ENCODE assay signal across 12 mouse cellular contexts in genomic region chr3:52662164-52662908, GRCm38 (mm10).
DNase-seq lines count a peak whose midpoint lies in the region; ATAC-seq and TF ChIP-seq lines count a peak whose summit lies in the region.
"Had no signal": no experiment of that assay in that cellular context is flagged by ENCODE, and none has a peak within 500 bp of the region (broad histone marks: within the 10 kb centered on the region; RNA-seq: fewer than 3 reads in every experiment).

No protein-coding gene starts in this region.

- H3K4me1 ChIP-seq in hindbrain, embryonic 13.5 days (replicated peaks), result peaks cover 11% of the 10 kb centered on the region
- no peaks in the 10 kb centered on the region for H3K4me1 ChIP-seq in hindbrain, embryonic 11.5 days (replicated peaks; ENCODE audit: control insufficient read depth, insufficient read depth, low read length)
- H3K4me1 ChIP-seq in stomach, embryonic 14.5 days (ENCODE audit: control insufficient read depth, insufficient read depth, low read length), result no peaks in the 10 kb centered on the region
- H3K4me1 ChIP-seq in stomach, postnatal 0 days (replicated peaks; ENCODE audit: control insufficient read depth, insufficient read depth), result no peaks in the 10 kb centered on the region
- peaks cover 22% of the 10 kb centered on the region for H3K4me1 ChIP-seq in embryonic facial prominence, embryonic 14.5 days (ENCODE audit: control insufficient read depth, insufficient read depth, low read length)
- no peaks in the 10 kb centered on the region; the same call in 1 of the 2 replicates for H3K4me1 ChIP-seq in thymus, adult 2 months (replicated peaks; ENCODE audit: control insufficient read depth, insufficient read depth, low read length)

- no peak for TF ChIP-seq EP300 in stomach, postnatal 0 days (optimal IDR thresholded peaks at IDR 0.05)

- WGBS in hindbrain, embryonic 13.5 days, result 86% methylated on average over 15 of the region's 15 CpGs
- 92% methylated on average over 15 of the region's 15 CpGs for WGBS in hindbrain, embryonic 11.5 days
- WGBS in stomach, embryonic 14.5 days, result 88% methylated on average over 15 of the region's 15 CpGs
- WGBS in stomach, postnatal 0 days, result 87% methylated on average over 15 of the region's 15 CpGs
- WGBS in embryonic facial prominence, embryonic 14.5 days, result 79% methylated on average over 15 of the region's 15 CpGs
- 97% methylated on average over 15 of the region's 15 CpGs for WGBS in thymus, adult 2 months

- TF ChIP-seq POLR2A in thymus, adult 2 months (IDR thresholded peaks at IDR 0.05; ENCODE audit: control insufficient read depth, extremely low read depth, insufficient read depth, low read length, poor library complexity), result no peak

- peaks cover 24% of the 10 kb centered on the region for H3K27me3 ChIP-seq in hindbrain, embryonic 13.5 days
- H3K27me3 ChIP-seq in hindbrain, embryonic 11.5 days (ENCODE audit: control insufficient read depth, insufficient read depth, low read length), result no peaks in the 10 kb centered on the region
- H3K27me3 ChIP-seq in stomach, embryonic 14.5 days (ENCODE audit: control insufficient read depth, insufficient read depth, low read length), result no peaks in the 10 kb centered on the region
- 0 out of 2 replicates have a peak, but pooled peaks cover 2% of the 10 kb centered on the region for H3K27me3 ChIP-seq in stomach, postnatal 0 days (ENCODE audit: control insufficient read depth, insufficient read depth, low read length)
- H3K27me3 ChIP-seq in embryonic facial prominence, embryonic 14.5 days (replicated peaks; ENCODE audit: control insufficient read depth, insufficient read depth, low read length), result no peaks in the 10 kb centered on the region
- H3K27me3 ChIP-seq in thymus, adult 2 months (ENCODE audit: control insufficient read depth, insufficient read depth, low read length), result no peaks in the 10 kb centered on the region

- H3K4me2 ChIP-seq in hindbrain, embryonic 13.5 days, result no peak overlapping the region
- H3K4me2 ChIP-seq in hindbrain, embryonic 11.5 days (replicated peaks; ENCODE audit: low read depth, low read length), result no peak overlapping the region
- H3K4me2 ChIP-seq in stomach, embryonic 14.5 days (replicated peaks; ENCODE audit: low read depth, low read length), result no peak overlapping the region
- no peak overlapping the region for H3K4me2 ChIP-seq in stomach, postnatal 0 days (replicated peaks; ENCODE audit: low read depth)
- H3K4me2 ChIP-seq in embryonic facial prominence, embryonic 14.5 days (ENCODE audit: low read depth, low read length), result no peak overlapping the region
- H3K4me2 ChIP-seq: heart, embryonic 11.5 days had no signal

- H3K4me3 ChIP-seq in hindbrain, embryonic 13.5 days, result no peak overlapping the region
- H3K4me3 ChIP-seq in hindbrain, embryonic 11.5 days (ENCODE audit: low read depth, low read length), result no peak overlapping the region
- no peak overlapping the region for H3K4me3 ChIP-seq in stomach, embryonic 14.5 days (ENCODE audit: low read depth, low read length)
- H3K4me3 ChIP-seq in stomach, postnatal 0 days (ENCODE audit: low read depth, low read length), result no peak overlapping the region
- H3K4me3 ChIP-seq in embryonic facial prominence, embryonic 14.5 days (ENCODE audit: low read depth, low read length), result no peak overlapping the region
- no peak overlapping the region for H3K4me3 ChIP-seq in thymus, adult 2 months (ENCODE audit: control insufficient read depth, insufficient read depth, low read length)

- H3K27ac ChIP-seq in hindbrain, embryonic 13.5 days, result peak overlapping the region; percentile 52
- no peak overlapping the region for H3K27ac ChIP-seq in hindbrain, embryonic 11.5 days (ENCODE audit: low read depth, low read length)
- H3K27ac ChIP-seq in stomach, embryonic 14.5 days (ENCODE audit: low read length), result peak overlapping the region; percentile 53; the same call in 1 of the 2 replicates
- no peak overlapping the region for H3K27ac ChIP-seq in stomach, postnatal 0 days (replicated peaks)
- peak overlapping the region; percentile 75; the same call in 1 of the 2 replicates for H3K27ac ChIP-seq in embryonic facial prominence, embryonic 14.5 days (replicated peaks; ENCODE audit: low read depth, low read length)
- no peak overlapping the region for H3K27ac ChIP-seq in thymus, adult 2 months (ENCODE audit: control insufficient read depth, insufficient read depth, low read length)
- H3K27ac ChIP-seq: kidney, postnatal 0 days had no signal

- 0 out of 2 replicates have a peak, but pooled peaks have one; percentile 39 for ATAC-seq in hindbrain, embryonic 13.5 days (ENCODE audit: low FRiP score)
- ATAC-seq in hindbrain, embryonic 11.5 days (ENCODE audit: low FRiP score), result no peak
- no peak for ATAC-seq in stomach, embryonic 14.5 days (ENCODE audit: insufficient number of reproducible peaks, insufficient read depth, low FRiP score, low read depth)
- no peak for ATAC-seq in stomach, postnatal 0 days (ENCODE audit: low FRiP score, low TSS enrichment)
- ATAC-seq in embryonic facial prominence, embryonic 14.5 days (ENCODE audit: low read depth), result no peak; the same call in 1 of the 2 replicates
- no peak for ATAC-seq in monocyte, adult 5-6 weeks (replicated peaks; ENCODE audit: insufficient number of reproducible peaks, low FRiP score, low TSS enrichment, poor library complexity, severe bottlenecking)

- DNase-seq in hindbrain, embryonic 11.5 days (ENCODE audit: low spot score), result no peak
- DNase-seq in stomach, postnatal 0 days (ENCODE audit: low spot score), result no peak
- DNase-seq in embryonic facial prominence, embryonic 14.5 days (ENCODE audit: low spot score), result no peak
- DNase-seq in thymus, adult 2 months, result no peak
- no peak for DNase-seq in adrenal gland, postnatal 4 days (ENCODE audit: low spot score in 2 of 2)
- DNase-seq: gastrocnemius, postnatal 10 days; thymus, postnatal 4 days had no signal

- H3K36me3 ChIP-seq in hindbrain, embryonic 13.5 days, result no peaks in the 10 kb centered on the region
- H3K36me3 ChIP-seq in hindbrain, embryonic 11.5 days (ENCODE audit: control insufficient read depth, insufficient read depth, low read length), result no peaks in the 10 kb centered on the region
- H3K36me3 ChIP-seq in stomach, embryonic 14.5 days (ENCODE audit: control insufficient read depth, insufficient read depth, low read length), result no peaks in the 10 kb centered on the region
- no peaks in the 10 kb centered on the region for H3K36me3 ChIP-seq in stomach, postnatal 0 days (ENCODE audit: control insufficient read depth, insufficient read depth, low read length)
- H3K36me3 ChIP-seq in embryonic facial prominence, embryonic 14.5 days (ENCODE audit: control insufficient read depth, insufficient read depth, low read length), result no peaks in the 10 kb centered on the region
- H3K36me3 ChIP-seq in thymus, adult 2 months (ENCODE audit: control insufficient read depth, insufficient read depth, low read length), result no peaks in the 10 kb centered on the region

- H3K9me3 ChIP-seq in hindbrain, embryonic 13.5 days, result no peaks in the 10 kb centered on the region
- H3K9me3 ChIP-seq in hindbrain, embryonic 11.5 days (ENCODE audit: control insufficient read depth, low read length), result no peaks in the 10 kb centered on the region
- H3K9me3 ChIP-seq in stomach, embryonic 14.5 days (ENCODE audit: control insufficient read depth, low read depth, low read length), result no peaks in the 10 kb centered on the region
- H3K9me3 ChIP-seq in stomach, postnatal 0 days (ENCODE audit: control insufficient read depth, low read length), result no peaks in the 10 kb centered on the region
- H3K9me3 ChIP-seq in embryonic facial prominence, embryonic 14.5 days (ENCODE audit: control insufficient read depth, low read length), result no peaks in the 10 kb centered on the region

- H3K9ac ChIP-seq in hindbrain, embryonic 13.5 days, result no peak overlapping the region
- H3K9ac ChIP-seq in hindbrain, embryonic 11.5 days (ENCODE audit: low read depth, low read length), result no peak overlapping the region
- H3K9ac ChIP-seq in stomach, embryonic 14.5 days (replicated peaks; ENCODE audit: low read depth, low read length), result no peak overlapping the region
- H3K9ac ChIP-seq in stomach, postnatal 0 days (ENCODE audit: low read length), result no peak overlapping the region
- H3K9ac ChIP-seq in embryonic facial prominence, embryonic 14.5 days (ENCODE audit: low read depth, low read length), result no peak overlapping the region

- no peak for TF ChIP-seq CTCF in stomach, postnatal 0 days (IDR thresholded peaks at IDR 0.05; ENCODE audit: low read depth)
- no peak for TF ChIP-seq CTCF in thymus, adult 2 months (IDR thresholded peaks at IDR 0.05; ENCODE audit: borderline replicate concordance, control insufficient read depth, extremely low read depth, insufficient read depth, low read length, poor library complexity)

Comparison
In these comparisons a context has a peak if more than half of its experiments do, and no peak if none do; other contexts are left out.
1. H3K27ac ChIP-seq: peak in hindbrain, embryonic 13.5 days (single experiment), stomach, embryonic 14.5 days (single experiment) and embryonic facial prominence, embryonic 14.5 days (single experiment); none in hindbrain, embryonic 11.5 days (single experiment), stomach, postnatal 0 days (single experiment) and thymus, adult 2 months (single experiment).